Mouse (Mus musculus) macrophage (primary cell): ENCODE results near the gene Nrgn. TPM values are rescaled to one million over a fixed set of nuclear protein-coding genes. Genes with fewer than 3 reads are reported as not detected.

Experiments
- polyA plus RNA-seq: library from polyadenylated mRNA; stranded (reverse); fragments of 250-400 nt; gene quantifications from 3 replicates; pipeline ENCODE4 v1.2.4, GENCODE M21; 2018; ENCODE audit warnings: inconsistent platforms

Gene Nrgn
- polyA plus RNA-seq, 1 experiment from 2014 or later: 1.4 TPM

Other genes starting within 250 kb of the Nrgn start
- 0.39 to 1.2 TPM (median 0.57 TPM) in 3 replicates for gene Ccdc15, start 204.5 kb downstream of the Nrgn start, polyA plus RNA-seq
- gene Hepacam, start 185.6 kb downstream of the Nrgn start, polyA plus RNA-seq: not detected in 3 replicates
- not detected in 3 replicates for gene Robo4, start 151.0 kb downstream of the Nrgn start, polyA plus RNA-seq
- gene Robo3, start 119.7 kb downstream of the Nrgn start, polyA plus RNA-seq: not detected in 3 replicates
- gene Msantd2, start 63.6 kb downstream of the Nrgn start, polyA plus RNA-seq: 6.0 to 10.2 TPM (median 7.9 TPM) in 3 replicates
- 0.17 to 0.22 TPM in 2 of 3 replicates, not detected in the other for gene Esam, start 24.8 kb downstream of the Nrgn start, polyA plus RNA-seq
- not detected in 3 replicates for gene Vsig2, start 13.6 kb downstream of the Nrgn start, polyA plus RNA-seq
- 17.3 to 25.0 TPM (median 19.8 TPM) in 3 replicates for gene Siae, start 2.8 kb upstream of the Nrgn start, polyA plus RNA-seq
- gene Spa17, start 60.8 kb upstream of the Nrgn start, polyA plus RNA-seq: 0.82 to 3.2 TPM (median 1.1 TPM) in 3 replicates
- 27.0 to 40.4 TPM (median 32.6 TPM) in 3 replicates for gene Tbrg1, start 104.4 kb upstream of the Nrgn start, polyA plus RNA-seq
- not detected in 3 replicates for gene Panx3, start 116.3 kb upstream of the Nrgn start, polyA plus RNA-seq
- not detected in 3 replicates for gene Olfr160, start 163.3 kb upstream of the Nrgn start, polyA plus RNA-seq
- gene Olfr874, start 192.2 kb upstream of the Nrgn start, polyA plus RNA-seq: not detected in 3 replicates
- not detected in 3 replicates for gene Olfr875, start 219.0 kb upstream of the Nrgn start, polyA plus RNA-seq